Mouse (Mus musculus) T-cell, adult 2 months (primary cell): ENCODE data around the gene Hmg20b.

Experiments used
- DNase-seq: peaks from one replicate; pipeline ENCODE4 v3.0.0; 2022; ENCODE audit warnings: low spot score

The Hmg20b gene

DNA sequence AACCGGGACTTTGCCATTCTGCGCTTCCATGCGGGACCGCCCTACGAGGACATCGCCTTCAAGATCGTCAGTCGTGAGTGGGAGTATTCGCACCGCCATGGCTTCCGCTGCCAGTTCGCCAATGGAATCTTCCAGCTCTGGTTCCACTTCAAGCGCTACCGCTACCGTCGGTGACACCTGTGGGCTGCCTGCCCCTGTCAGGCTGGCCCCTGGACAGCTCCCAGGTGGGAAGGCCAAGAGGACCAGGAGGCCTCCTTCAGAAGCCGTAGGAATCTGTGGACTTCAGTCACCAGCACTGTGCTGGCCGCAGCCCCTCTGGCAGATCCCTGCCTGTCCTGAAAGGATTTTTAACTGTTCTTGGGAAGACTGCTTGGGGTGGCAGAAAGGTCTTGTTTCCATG, 24.5 kb downstream of the Hmg20b start:
- DNase-seq = no peak

- DNase-seq = no peak
Measured at GRCm38 (mm10) chr10:81325176-81325575, 25.1 kb downstream of the Hmg20b start.

GRCm38 (mm10) chr10:81323791-81324530, 26.3 kb downstream of the Hmg20b start:
- DNase-seq = no peak

GRCm38 (mm10) chr10:81323141-81323775, 27.0 kb downstream of the Hmg20b start:
- no peak for DNase-seq

DNA sequence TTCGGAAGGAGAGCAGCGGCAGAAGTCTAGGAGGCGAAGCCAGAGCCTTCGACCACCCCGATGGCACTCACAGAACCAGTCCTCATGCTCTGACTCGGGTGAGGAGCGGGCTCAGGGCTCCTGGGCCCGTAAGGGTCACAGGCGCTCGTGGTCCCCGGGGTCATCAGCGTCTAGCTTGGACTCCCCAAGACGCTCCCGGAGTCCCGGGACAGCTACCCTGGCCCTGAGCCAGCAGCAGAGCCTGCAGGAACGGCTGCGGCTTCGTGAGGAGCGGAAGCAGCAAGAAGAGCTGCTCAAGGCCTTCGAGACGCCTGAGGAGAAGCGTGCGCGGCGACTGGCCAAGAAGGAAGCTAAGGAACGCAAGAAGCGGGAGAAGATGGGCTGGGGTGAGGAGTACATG, 27.8 kb downstream of the Hmg20b start:
- no peak for DNase-seq

- DNase-seq = no peak
Measured at GRCm38 (mm10) chr10:81321436-81321835, 28.8 kb downstream of the Hmg20b start.

DNA sequence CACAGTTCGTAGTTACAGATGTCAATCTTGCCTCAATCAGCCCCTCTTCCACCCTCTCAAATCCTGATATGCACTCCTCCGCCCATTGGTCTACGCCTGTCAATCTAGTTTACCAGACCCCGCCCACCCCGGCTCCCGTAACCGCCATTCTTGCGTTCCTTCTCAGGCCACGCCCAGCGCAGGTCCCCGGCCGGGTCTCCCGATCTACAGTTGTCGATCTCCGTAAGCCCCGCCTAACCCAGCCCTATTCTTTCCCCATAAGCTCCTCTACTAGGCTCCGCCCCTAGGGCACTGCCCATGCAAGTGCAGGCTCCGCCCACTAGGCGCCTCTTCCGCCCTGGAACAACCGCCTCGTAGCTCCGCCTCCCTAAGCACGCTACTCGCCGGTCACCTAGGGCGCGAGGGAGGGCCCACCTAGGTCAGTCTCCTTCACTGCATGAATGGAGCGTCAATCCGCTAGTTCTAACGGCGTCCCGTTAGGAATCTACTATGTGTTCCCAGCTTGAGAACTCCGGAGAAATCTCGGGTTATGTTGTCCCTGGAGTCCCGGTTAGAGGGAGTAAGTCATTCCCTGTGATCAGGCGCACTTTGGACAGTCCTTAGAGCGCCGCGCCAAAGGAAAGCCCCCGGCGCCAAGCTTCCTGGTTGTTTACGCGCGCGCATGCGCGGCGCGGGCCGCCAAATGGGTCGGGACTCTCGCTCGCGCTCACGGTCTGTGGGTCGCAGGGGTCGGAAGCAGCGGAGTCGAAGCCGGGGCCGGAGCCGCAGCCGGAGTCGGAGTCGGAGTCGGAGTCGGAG, 29.5 kb downstream of the Hmg20b start, which contains the start of gene Cactin:
Gene Cactin (plus strand): TSS at position 554 of the 798 bp plus-strand sequence.
- DNase-seq = peak; percentile 100

- no peak for DNase-seq
Measured at GRCm38 (mm10) chr10:81319741-81320549, 30.3 kb downstream of the Hmg20b start.

GRCm38 (mm10) chr10:81319330-81319699, 31.0 kb downstream of the Hmg20b start:
- DNase-seq = no peak

GRCm38 (mm10) chr10:81318589-81319329, 31.5 kb downstream of the Hmg20b start:
- DNase-seq = no peak

DNA sequence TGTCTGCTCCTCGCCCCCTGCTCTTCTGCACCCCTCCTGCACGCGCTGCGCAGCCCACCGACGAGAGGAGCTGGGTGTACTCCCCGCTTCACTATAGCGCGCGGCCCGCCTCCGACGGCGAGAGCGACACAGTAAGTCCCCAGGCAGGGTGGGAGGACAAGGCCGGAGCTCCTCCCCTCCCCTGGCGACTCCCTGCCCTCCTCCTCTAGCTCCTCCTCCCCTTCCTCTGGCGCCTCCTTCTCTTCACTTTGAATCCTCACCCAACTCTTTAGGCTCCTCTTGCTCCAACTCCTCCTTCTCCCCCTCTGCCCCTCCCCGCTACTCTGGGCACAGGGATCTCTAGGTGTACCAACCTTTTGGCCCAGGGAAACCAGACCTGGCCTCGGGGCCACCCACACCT, 33.0 kb downstream of the Hmg20b start:
- no peak for DNase-seq

DNA sequence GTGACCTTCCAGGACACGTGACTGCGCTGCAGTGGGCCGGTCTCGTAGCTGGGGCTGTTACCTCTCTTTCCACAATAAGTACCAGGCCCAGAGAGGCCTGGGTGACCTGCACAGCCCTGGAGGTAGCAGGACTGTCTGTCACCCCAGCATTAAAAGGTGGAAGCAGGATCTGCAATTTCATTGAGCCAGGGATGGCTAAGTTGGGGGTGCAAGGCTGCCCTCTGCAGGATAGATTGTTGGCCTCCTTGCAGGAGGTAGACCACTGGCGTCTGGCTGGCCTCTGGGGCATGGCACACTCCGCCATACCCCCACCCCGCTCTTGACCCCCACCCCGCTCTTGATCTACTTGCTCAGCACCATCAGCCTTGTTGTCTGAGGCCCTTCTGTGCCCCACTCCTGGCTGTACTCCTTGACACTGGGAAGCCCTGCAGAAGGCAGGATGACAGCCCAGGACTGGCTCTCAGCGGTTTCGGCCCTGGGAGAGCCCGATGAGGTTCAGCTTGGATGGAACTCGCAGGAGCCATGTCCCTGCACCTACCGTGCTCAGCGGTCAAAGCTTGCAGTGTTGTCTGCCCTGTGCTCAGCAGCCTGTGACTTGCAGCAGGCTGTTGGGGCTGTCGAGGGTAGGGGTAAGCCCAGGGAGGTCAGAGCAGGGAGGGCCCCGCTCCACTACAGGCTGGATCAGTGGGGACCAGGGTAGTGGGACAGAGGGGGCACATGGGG, 33.8 kb downstream of the Hmg20b start:
- DNase-seq = no peak

GRCm38 (mm10) chr10:81315587-81315986, 34.7 kb downstream of the Hmg20b start:
- DNase-seq = no peak

- no peak for DNase-seq
Measured at GRCm38 (mm10) chr10:81314201-81314600, 36.1 kb downstream of the Hmg20b start.

DNA sequence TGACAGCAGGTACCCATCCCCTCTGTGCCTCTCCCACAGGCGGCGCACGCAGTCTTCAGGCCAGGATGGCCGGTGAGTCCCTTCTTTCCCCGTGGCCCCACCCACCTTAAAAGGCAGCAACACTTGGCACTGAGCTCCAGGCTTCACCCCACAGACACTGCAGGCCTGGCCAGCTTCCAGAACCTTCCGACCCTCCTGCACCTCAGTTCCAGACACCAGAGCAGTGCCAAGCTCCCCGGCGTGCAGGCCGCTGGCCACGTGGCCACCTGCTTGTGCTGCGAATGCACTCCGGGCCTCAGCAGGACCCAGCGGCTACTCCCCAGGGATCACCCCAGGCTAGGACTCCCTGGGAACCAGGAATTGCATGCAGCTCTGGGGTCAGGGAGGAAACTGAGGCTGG, 36.7 kb downstream of the Hmg20b start:
- DNase-seq = no peak

DNA sequence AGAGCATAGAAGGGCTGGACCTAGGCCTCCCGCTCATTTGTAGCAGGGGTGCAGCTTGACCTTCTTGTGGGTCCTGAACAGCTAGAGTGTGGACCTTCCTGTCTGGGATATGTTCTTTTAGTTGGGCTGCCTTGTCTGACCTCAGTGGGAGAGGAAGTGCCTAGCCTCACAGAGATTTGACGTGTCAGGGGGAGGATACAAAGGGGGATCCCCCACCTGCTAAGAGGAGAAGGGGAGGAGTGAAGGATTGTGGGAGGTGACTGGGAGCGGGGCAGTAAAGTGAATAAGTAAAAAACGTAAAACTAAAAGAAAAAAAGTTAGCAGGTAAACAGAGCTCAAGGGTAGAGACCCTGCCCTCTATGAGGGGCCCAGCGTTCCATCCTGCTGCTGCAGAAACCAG, 40.7 kb downstream of the Hmg20b start:
- DNase-seq = no peak

- DNase-seq = no peak
Measured at GRCm38 (mm10) chr10:81306837-81307682, 43.2 kb downstream of the Hmg20b start.

GRCm38 (mm10) chr10:81306173-81306668, 44.1 kb downstream of the Hmg20b start:
- no peak for DNase-seq

DNA sequence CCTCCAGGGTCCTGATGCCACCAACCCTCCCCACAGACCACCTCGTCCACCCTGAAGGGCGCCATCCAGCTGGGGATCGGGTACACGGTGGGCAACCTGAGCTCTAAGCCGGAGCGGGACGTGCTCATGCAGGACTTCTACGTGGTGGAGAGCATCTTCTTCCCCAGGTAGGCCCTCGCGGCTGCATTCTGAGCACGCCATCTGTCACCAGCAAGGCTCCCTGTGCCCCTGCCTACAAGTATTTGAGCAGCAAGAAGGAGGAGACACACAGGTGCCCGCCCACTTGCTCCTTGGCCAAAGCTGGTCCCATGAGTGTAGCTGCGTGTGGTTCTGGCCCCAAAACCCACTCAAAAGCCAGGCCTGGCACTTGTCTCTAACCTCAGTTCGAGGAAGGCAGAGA, 44.6 kb downstream of the Hmg20b start:
- DNase-seq = no peak
